ENCODE assay signal across 8 mouse cellular contexts in genomic region chr4:138913141-138913787, GRCm38 (mm10). TPM values are rescaled to one million over a fixed set of nuclear protein-coding genes. Genes with fewer than 3 reads are reported as not detected.
A peak's percentile ranks its signal among the peaks of the same experiment; 100 is the strongest.
DNase-seq lines count a peak whose midpoint lies in the region; ATAC-seq and TF ChIP-seq lines count a peak whose summit lies in the region.
"Had no signal": no experiment of that assay in that cellular context is flagged by ENCODE, and none has a peak within 500 bp of the region (broad histone marks: within the 10 kb centered on the region; RNA-seq: fewer than 3 reads in every experiment).

No protein-coding gene starts in this region.

- H3K9ac ChIP-seq in liver, embryonic 11.5 days (ENCODE audit: low read depth, low read length): peak overlapping the region; percentile 81

- no peaks in the 10 kb centered on the region for H3K9me3 ChIP-seq in liver, embryonic 11.5 days (ENCODE audit: control insufficient read depth, low read length)

- H3K27me3 ChIP-seq in thymus, adult 2 months (ENCODE audit: control insufficient read depth, insufficient read depth, low read length): no peaks in the 10 kb centered on the region
- no peaks in the 10 kb centered on the region; the same call in 1 of the 2 replicates for H3K27me3 ChIP-seq in liver, embryonic 11.5 days (replicated peaks; ENCODE audit: control insufficient read depth, insufficient read depth, low read length)

- TF ChIP-seq CTCF in thymus, adult 2 months (IDR thresholded peaks at IDR 0.05; ENCODE audit: borderline replicate concordance, control insufficient read depth, extremely low read depth, insufficient read depth, low read length, poor library complexity): no peak

- H3K4me1 ChIP-seq in thymus, adult 2 months (replicated peaks; ENCODE audit: control insufficient read depth, insufficient read depth, low read length): peaks cover 7% of the 10 kb centered on the region
- peaks cover 6% of the 10 kb centered on the region; the same call in 1 of the 2 replicates for H3K4me1 ChIP-seq in liver, embryonic 11.5 days (replicated peaks; ENCODE audit: control insufficient read depth, insufficient read depth, low read length)

- no peaks in the 10 kb centered on the region for H3K36me3 ChIP-seq in thymus, adult 2 months (ENCODE audit: control insufficient read depth, insufficient read depth, low read length)
- no peaks in the 10 kb centered on the region; the same call in 1 of the 2 replicates for H3K36me3 ChIP-seq in liver, embryonic 11.5 days (ENCODE audit: control insufficient read depth, insufficient read depth, low read length)

- TF ChIP-seq POLR2A in thymus, adult 2 months (IDR thresholded peaks at IDR 0.05; ENCODE audit: control insufficient read depth, extremely low read depth, insufficient read depth, low read length, poor library complexity): no peak

- H3K4me2 ChIP-seq in liver, embryonic 11.5 days: peak overlapping the region; percentile 99

- peak; percentile 54 for ATAC-seq in liver, embryonic 11.5 days (replicated peaks; ENCODE audit: low FRiP score)

- peak overlapping the region; percentile 72 for H3K4me3 ChIP-seq in thymus, adult 2 months (ENCODE audit: control insufficient read depth, insufficient read depth, low read length)
- peak overlapping the region; percentile 90 for H3K4me3 ChIP-seq in liver, embryonic 11.5 days (ENCODE audit: low read depth, low read length)

- peak; percentile 39 for DNase-seq in thymus, adult 2 months
- DNase-seq in thymus, postnatal 0 days (ENCODE audit: low spot score): no peak
- peak; percentile 26 for DNase-seq in embryo, embryonic 11 days
- peak; percentile 56 for DNase-seq in heart, postnatal 4 days
- peak; percentile 60 for DNase-seq in liver, embryonic 11.5 days (ENCODE audit: low spot score)
- DNase-seq in neural tube, embryonic 10.5 days (ENCODE audit: extremely low spot score, low spot score): peak; percentile 58
- no peak for DNase-seq in cerebellum, adult 8-10 months

- H3K27ac ChIP-seq in thymus, adult 2 months (ENCODE audit: control insufficient read depth, insufficient read depth, low read length): no peak overlapping the region
- no peak overlapping the region; the same call in 1 of the 2 replicates for H3K27ac ChIP-seq in liver, embryonic 11.5 days (ENCODE audit: low read depth, low read length)

- WGBS in thymus, adult 2 months: 2% methylated on average over 52 of the region's 52 CpGs
- under 1% methylated on average over 52 of the region's 52 CpGs for WGBS in liver, embryonic 11.5 days

RNA-seq across cellular contexts. Expression of gene Otud3, which starts 0.5 kb away (rescaled TPM):
- 8.9 and 9.5 TPM in 2 replicates for polyA plus RNA-seq in thymus, adult 2 months (2012; rRNA removed)
- polyA plus RNA-seq in thymus, postnatal 0 days (2015; fragmentation: Nextera tagmentation; extraction: Ambion mirVana): 3.9 and 4.4 TPM in 2 replicates
- 1 to 10 TPM; 7.5 to 9.3 TPM for total RNA-seq in heart, postnatal 4 days (2021)
- 3.0 and 3.8 TPM in 2 replicates for polyA plus RNA-seq in liver, embryonic 11.5 days (2014; fragmentation: Nextera tagmentation; extraction: Ambion mirVana)

RNA-seq across cellular contexts. Expression of gene Pla2g2e, which starts 35.5 kb away (rescaled TPM):
- 1.1 and 1.6 TPM in 2 replicates for polyA plus RNA-seq in thymus, adult 2 months (2012; rRNA removed)
- polyA plus RNA-seq in thymus, postnatal 0 days (2015; fragmentation: Nextera tagmentation; extraction: Ambion mirVana): 1.1 and 1.2 TPM in 2 replicates
- total RNA-seq in heart, postnatal 4 days (2021): under 1 TPM; 0.36 to 0.59 TPM
- polyA plus RNA-seq in liver, embryonic 11.5 days (2014; fragmentation: Nextera tagmentation; extraction: Ambion mirVana): not detected in 2 replicates
- total RNA-seq: gastrocnemius, adult 8-10 months had no signal

RNA-seq across cellular contexts. Expression of gene Gm13030, which starts 39.5 kb away (rescaled TPM):
- not detected in 2 replicates for polyA plus RNA-seq in thymus, adult 2 months (2012; rRNA removed)
- not detected in 2 replicates for polyA plus RNA-seq in thymus, postnatal 0 days (2015; fragmentation: Nextera tagmentation; extraction: Ambion mirVana)
- total RNA-seq in heart, postnatal 4 days (2021): not detected
- not detected in 2 replicates for polyA plus RNA-seq in liver, embryonic 11.5 days (2014; fragmentation: Nextera tagmentation; extraction: Ambion mirVana)
- total RNA-seq: gastrocnemius, adult 8-10 months had no signal

RNA-seq across cellular contexts. Expression of gene Pla2g5, which starts 50.0 kb away (rescaled TPM):
- polyA plus RNA-seq in thymus, adult 2 months (2012; rRNA removed): 1.1 and 11.5 TPM in 2 replicates
- 0.16 and 0.17 TPM in 2 replicates for polyA plus RNA-seq in thymus, postnatal 0 days (2015; fragmentation: Nextera tagmentation; extraction: Ambion mirVana)
- 1 to 10 TPM; 7.9 to 8.6 TPM for total RNA-seq in heart, postnatal 4 days (2021)
- polyA plus RNA-seq in liver, embryonic 11.5 days (2014; fragmentation: Nextera tagmentation; extraction: Ambion mirVana): 0.16 TPM in 1 of 2 replicates, not detected in the other

RNA-seq across cellular contexts. Expression of gene Rnf186, which starts 53.6 kb away (rescaled TPM):
- polyA plus RNA-seq in thymus, adult 2 months (2012; rRNA removed): 2.1 and 2.3 TPM in 2 replicates
- polyA plus RNA-seq in thymus, postnatal 0 days (2015; fragmentation: Nextera tagmentation; extraction: Ambion mirVana): 0.61 and 1.1 TPM in 2 replicates
- not detected for total RNA-seq in heart, postnatal 4 days (2021)
- polyA plus RNA-seq in liver, embryonic 11.5 days (2014; fragmentation: Nextera tagmentation; extraction: Ambion mirVana): not detected in 2 replicates
- total RNA-seq: gastrocnemius, adult 8-10 months had no signal

Comparison
In these comparisons a context has a peak if more than half of its experiments do, and no peak if none do; other contexts are left out.
1. DNase-seq: peak in thymus, adult 2 months (single experiment), embryo, embryonic 11 days (single experiment), heart, postnatal 4 days (single experiment), liver, embryonic 11.5 days (single experiment) and neural tube, embryonic 10.5 days (single experiment); none in thymus, postnatal 0 days (single experiment) and cerebellum, adult 8-10 months (single experiment).